Mouse (Mus musculus) liver, adult 2 months (tissue): Measurements from ENCODE around the gene Tmem121. TPM values are rescaled to one million over a fixed set of nuclear protein-coding genes. Genes with fewer than 3 reads are reported as not detected.

Experiments used
- DNase-seq: peaks from one replicate; pipeline ENCODE4 v3.0.0-alpha.2; 2011; ENCODE audit warnings: low read depth, low spot score; ENCODE audit errors: extremely low read depth
- H3K27ac ChIP-seq: fragments of 200-500 bp; replicated peaks from 2 replicates; pipeline ENCODE4 v1.5.1; 2012; ENCODE audit warnings: low read depth, mild to moderate bottlenecking, control low read depth, inconsistent platforms, low read length; ENCODE audit not compliant: insufficient read depth
- H3K27me3 ChIP-seq: fragments of 200-500 bp; 2 replicates; pipeline ENCODE4 v1.6.1; 2012; ENCODE audit warnings: mild to moderate bottlenecking, moderate library complexity, low read length, inconsistent platforms; ENCODE audit not compliant: control insufficient read depth, insufficient read depth
- H3K36me3 ChIP-seq: fragments of 200-500 bp; 2 replicates; pipeline ENCODE4 v1.6.1; 2012; ENCODE audit warnings: low read length, inconsistent platforms; ENCODE audit not compliant: control insufficient read depth, insufficient read depth
- H3K4me1 ChIP-seq: fragments of 200-500 bp; 2 replicates; pipeline ENCODE4 v1.6.1; 2011; ENCODE audit warnings: low read length; ENCODE audit not compliant: control insufficient read depth, insufficient read depth
- H3K4me3 ChIP-seq: fragments of 200-500 bp; 2 replicates; pipeline ENCODE4 v1.5.1; 2011; ENCODE audit warnings: low read depth, mild to moderate bottlenecking, control low read depth, low read length, moderate library complexity; ENCODE audit not compliant: insufficient read depth
- H3K79me2 ChIP-seq: fragments of 200-500 bp; 2 replicates; pipeline ENCODE4 v1.6.1; 2012; ENCODE audit warnings: inconsistent platforms, mild to moderate bottlenecking, low read length, moderate library complexity; ENCODE audit not compliant: control insufficient read depth, insufficient read depth
- H3K9ac ChIP-seq: fragments of 200-500 bp; 2 replicates; pipeline ENCODE4 v1.6.1; 2012; ENCODE audit warnings: low read depth, mild to moderate bottlenecking, control low read depth, inconsistent platforms, low read length
- CTCF ChIP-seq: fragments of 200-500 bp; IDR thresholded peaks from 2 replicates; pipeline ENCODE4 v1.5.1; 2011; ENCODE audit warnings: low read depth, low read length, control low read depth
- POLR2A ChIP-seq: fragments of 200-500 bp; IDR thresholded peaks from 2 replicates; pipeline ENCODE4 v1.6.1; 2011; ENCODE audit warnings: low read length, control low read depth; ENCODE audit not compliant: insufficient read depth; ENCODE audit errors: extremely low read depth
- WGBS: fragments of 180-500 bp; shearing (Covaris S2); methylation state at CpG from one replicate; pipeline ENCODE4 v1.1.7; 2018; 5-methylcytosine and 5-hydroxymethylcytosine counted together
- polyA plus RNA-seq: library from polyadenylated mRNA; depleted of rRNA; stranded (reverse); fragments of >200 nt; gene quantifications from 2 replicates; pipeline ENCODE4 v1.2.3, GENCODE M21; 2012
- total RNA-seq: library from RNA; depleted of rRNA; stranded (reverse); fragments of >200 nt; gene quantifications from 2 replicates; pipeline ENCODE4 v1.2.3, GENCODE M21; 2014

Tmem121 gene
- total and polyA plus RNA-seq, 2 experiments, result not detected

DNA sequence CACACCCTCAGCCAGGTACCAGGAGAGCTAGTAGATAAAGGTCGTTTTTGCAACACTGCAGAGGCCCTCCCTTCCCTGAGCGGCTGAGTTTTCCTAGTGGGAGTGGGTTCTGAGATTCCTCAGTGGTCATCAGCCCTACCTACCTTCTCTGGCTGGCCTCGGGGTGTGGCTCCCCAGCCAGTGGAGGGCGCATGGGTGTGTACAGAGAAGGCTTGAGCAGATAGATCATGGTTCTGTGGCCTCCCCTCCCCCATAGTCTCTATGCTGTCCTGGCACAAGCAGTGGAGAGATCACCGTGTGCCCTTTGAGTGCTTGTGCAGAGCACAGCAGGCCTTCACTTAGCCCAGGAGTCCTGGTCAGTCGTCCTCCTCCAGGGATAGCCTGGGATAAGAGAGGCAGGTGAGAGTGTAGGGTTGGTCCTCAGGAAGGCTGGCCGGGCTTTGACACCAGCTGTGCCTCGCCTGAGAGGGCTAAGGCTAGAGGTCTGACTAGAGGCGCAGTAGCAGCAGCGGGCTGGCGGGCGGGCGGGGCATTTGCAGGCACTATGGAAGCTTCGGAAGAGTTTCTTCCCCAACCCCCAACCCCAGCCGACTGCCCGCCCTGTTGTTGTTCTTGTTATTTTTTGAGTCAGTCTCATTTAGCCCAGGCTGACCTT, 37.2 kb upstream of the Tmem121 start:
- Histone ChIP-seq H3K4me1 (peaks cover 9% of the 10 kb centered on the region), H3K9ac (no peak overlapping the region), H3K27me3 (no peaks in the 10 kb centered on the region), H3K79me2 (no peaks in the 10 kb centered on the region), H3K4me3 (no peak overlapping the region), H3K36me3 (no peaks in the 10 kb centered on the region; the same call in 1 of the 2 replicates), H3K27ac (no peak overlapping the region)
- peak; percentile 61 for DNase-seq
- WGBS, result 44% methylated on average over 16 of the region's 16 CpGs
- TF ChIP-seq CTCF (peak; percentile 45), POLR2A (no peak)

- Histone ChIP-seq H3K79me2 (no peaks in the 10 kb centered on the region), H3K36me3 (no peaks in the 10 kb centered on the region), H3K4me1 (peaks cover 9% of the 10 kb centered on the region), H3K4me3 (no peak overlapping the region), H3K27me3 (no peaks in the 10 kb centered on the region), H3K27ac (no peak overlapping the region), H3K9ac (no peak overlapping the region)
- DNase-seq, result no peak
- no peak for TF ChIP-seq CTCF
- TF ChIP-seq POLR2A, result no peak
- WGBS, result 82% methylated on average over 4 of the region's 4 CpGs
Observed at GRCm38 (mm10) chr12:113149341-113149740, 36.4 kb upstream of the Tmem121 start.

DNA sequence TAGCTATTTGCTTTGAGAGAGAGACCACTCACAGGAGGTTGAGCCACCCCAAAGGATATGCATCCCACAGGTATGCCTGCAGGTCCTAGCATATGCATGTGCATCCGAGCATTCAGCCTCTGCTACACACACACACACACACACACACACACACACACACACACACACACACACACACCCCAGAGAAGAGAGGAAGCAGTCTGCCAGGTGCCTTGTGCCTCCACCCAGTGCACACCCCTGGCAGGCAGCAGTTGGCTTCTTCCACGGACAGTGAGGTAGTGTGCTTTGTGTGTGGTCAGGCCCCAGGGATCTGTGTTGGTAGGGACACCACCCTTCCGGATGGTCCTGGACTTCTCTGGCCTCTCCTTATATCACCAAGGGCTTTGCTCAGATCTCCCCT, 35.8 kb upstream of the Tmem121 start:
- Histone ChIP-seq H3K27ac (no peak overlapping the region), H3K4me1 (peaks cover 9% of the 10 kb centered on the region), H3K4me3 (no peak overlapping the region), H3K36me3 (no peaks in the 10 kb centered on the region), H3K9ac (no peak overlapping the region), H3K79me2 (no peaks in the 10 kb centered on the region), H3K27me3 (no peaks in the 10 kb centered on the region)
- no peak for DNase-seq
- TF ChIP-seq POLR2A, result no peak
- TF ChIP-seq CTCF, result no peak
- WGBS, result 96% methylated on average over 3 of the region's 3 CpGs

DNA sequence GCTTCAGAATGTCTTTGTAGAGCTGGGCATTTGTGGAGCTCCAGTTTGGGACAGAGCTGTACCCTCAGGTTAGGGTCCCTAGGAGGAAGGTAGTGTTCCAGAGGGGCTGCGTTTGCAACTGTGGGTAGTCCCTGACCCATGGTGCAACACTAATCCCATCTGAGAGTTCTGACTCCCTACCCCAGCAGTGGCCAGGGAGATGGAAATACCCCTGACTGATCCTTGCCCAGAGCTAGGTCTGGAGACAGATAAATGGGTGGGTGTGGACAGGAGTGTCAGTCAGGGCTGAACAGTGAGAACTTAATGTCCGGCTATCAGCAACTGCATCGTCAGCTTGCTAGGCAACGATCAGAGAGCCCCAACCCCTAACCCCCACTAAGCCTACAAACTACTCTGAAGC, 35.1 kb upstream of the Tmem121 start:
- TF ChIP-seq POLR2A (no peak), CTCF (no peak)
- no peaks in the 10 kb centered on the region for H3K79me2 ChIP-seq
- H3K9ac ChIP-seq, result no peak overlapping the region
- 82% methylated on average over 4 of the region's 4 CpGs for WGBS
- H3K4me3 ChIP-seq, result no peak overlapping the region
- H3K36me3 ChIP-seq, result no peaks in the 10 kb centered on the region
- peaks cover 9% of the 10 kb centered on the region for H3K4me1 ChIP-seq
- no peak for DNase-seq
- no peaks in the 10 kb centered on the region for H3K27me3 ChIP-seq
- H3K27ac ChIP-seq, result no peak overlapping the region

DNA sequence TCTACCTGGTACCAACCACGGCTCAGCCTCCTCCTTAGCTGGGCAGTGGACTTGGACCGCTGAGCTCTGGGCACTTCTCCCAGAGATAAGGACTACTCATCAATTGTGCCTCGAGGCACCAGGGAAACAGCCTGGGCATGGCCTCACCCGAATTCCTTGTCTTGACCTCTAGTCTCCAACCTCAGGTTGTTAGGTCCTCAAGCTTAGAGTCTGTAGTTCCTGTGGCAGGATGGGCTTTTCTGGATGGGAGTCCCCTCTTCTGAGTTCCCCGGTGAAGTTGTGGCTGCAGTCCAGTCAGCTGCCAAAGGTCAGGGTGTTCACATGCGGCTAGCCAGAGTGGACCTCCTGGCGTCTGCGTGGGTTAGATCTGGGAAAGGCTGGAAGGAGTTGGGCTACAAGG, 34.7 kb upstream of the Tmem121 start:
- H3K27me3 ChIP-seq, result no peaks in the 10 kb centered on the region
- H3K79me2 ChIP-seq, result no peaks in the 10 kb centered on the region
- no peak overlapping the region for H3K27ac ChIP-seq
- H3K36me3 ChIP-seq, result no peaks in the 10 kb centered on the region
- no peak overlapping the region for H3K4me3 ChIP-seq
- TF ChIP-seq CTCF (no peak), POLR2A (no peak)
- H3K4me1 ChIP-seq, result peaks cover 9% of the 10 kb centered on the region
- H3K9ac ChIP-seq, result no peak overlapping the region
- DNase-seq, result peak; percentile 59
- 10% methylated on average over 8 of the region's 8 CpGs for WGBS

GRCm38 (mm10) chr12:113151661-113152271, 34.0 kb upstream of the Tmem121 start:
- WGBS, result 1% methylated on average over 36 of the region's 36 CpGs
- Histone ChIP-seq H3K27ac (no peak overlapping the region; the same call in 1 of the 2 replicates), H3K36me3 (no peaks in the 10 kb centered on the region), H3K27me3 (no peaks in the 10 kb centered on the region), H3K4me3 (peak overlapping the region; percentile 76), H3K4me1 (peaks cover 9% of the 10 kb centered on the region), H3K9ac (peak overlapping the region; percentile 68), H3K79me2 (no peaks in the 10 kb centered on the region)
- no peak for DNase-seq
- no peak for TF ChIP-seq CTCF
- 0 out of 2 replicates have a peak, but pooled peaks have one; percentile 5 for TF ChIP-seq POLR2A
